Mouse (Mus musculus) kidney, embryonic 15.5 days (tissue): Measurements from ENCODE around the gene Ccr10. TPM values are rescaled to one million over a fixed set of nuclear protein-coding genes. Genes with fewer than 3 reads are reported as not detected.

Experiments used
- ATAC-seq: fragments of 200-750 bp; cut with Nextera tagmentation; replicated peaks from 2 replicates; pipeline ENCODE4 v1.8.0; 2017; ENCODE audit warnings: moderate TSS enrichment; ENCODE audit not compliant: low FRiP score
- H3K27ac ChIP-seq: fragments of 300-500 bp; sonication (generic); 2 replicates; pipeline ENCODE4 v1.5.1; 2015; ENCODE audit warnings: mild to moderate bottlenecking, inconsistent platforms
- H3K27me3 ChIP-seq: fragments of 300-500 bp; sonication (generic); 2 replicates; pipeline ENCODE4 v1.6.1; 2015; ENCODE audit warnings: inconsistent platforms
- H3K36me3 ChIP-seq: fragments of 300-500 bp; sonication (generic); 2 replicates; pipeline ENCODE4 v1.6.1; 2015; ENCODE audit warnings: inconsistent platforms
- H3K4me1 ChIP-seq: fragments of 300-500 bp; sonication (generic); 2 replicates; pipeline ENCODE4 v1.6.1; 2015; ENCODE audit warnings: inconsistent platforms
- H3K4me2 ChIP-seq: fragments of 300-500 bp; sonication (generic); 2 replicates; pipeline ENCODE4 v1.6.1; 2015; ENCODE audit warnings: moderate library complexity, mild to moderate bottlenecking, inconsistent platforms
- H3K4me3 ChIP-seq: fragments of 300-500 bp; sonication (generic); replicated peaks from 2 replicates; pipeline ENCODE4 v1.5.1; 2015; ENCODE audit warnings: mild to moderate bottlenecking, inconsistent platforms
- H3K9ac ChIP-seq: fragments of 300-500 bp; sonication (generic); 2 replicates; pipeline ENCODE4 v1.6.1; 2015; ENCODE audit warnings: mild to moderate bottlenecking, inconsistent platforms
- H3K9me3 ChIP-seq: fragments of 300-500 bp; sonication (generic); replicated peaks from 2 replicates; pipeline ENCODE4 v1.6.1; 2016; ENCODE audit warnings: inconsistent platforms
- WGBS: fragments of 180-500 bp; shearing (Covaris S2); methylation state at CpG from one replicate; pipeline ENCODE4 v1.1.7; 2015; ENCODE audit warnings: mixed read lengths; 5-methylcytosine and 5-hydroxymethylcytosine counted together
- polyA plus RNA-seq: library from polyadenylated mRNA; unstranded; fragments of >200 nt; fragmentation: Nextera tagmentation; extraction: Ambion mirVana; gene quantifications from 2 replicates; pipeline ENCODE4 v1.2.1, GENCODE M21; 2015

The Ccr10 gene
- polyA plus RNA-seq, 1 experiment from 2014 or later: 0.78 TPM

- Histone ChIP-seq H3K9me3 (no peaks in the 10 kb centered on the region), H3K27me3 (0 out of 2 replicates have a peak, but pooled peaks cover 2% of the 10 kb centered on the region), H3K4me1 (peaks cover 35% of the 10 kb centered on the region), H3K36me3 (no peaks in the 10 kb centered on the region), H3K27ac (no peak overlapping the region), H3K4me3 (no peak overlapping the region), H3K4me2 (no peak overlapping the region), H3K9ac (no peak overlapping the region)
- 85% methylated on average over 10 of the region's 10 CpGs for WGBS
- ATAC-seq: no peak
These were observed 32.9 kb downstream of the Ccr10 start for GRCm38 (mm10) chr11:101142215-101142967.

- no peak overlapping the region for H3K4me3 ChIP-seq
- no peaks in the 10 kb centered on the region for H3K36me3 ChIP-seq
- no peak overlapping the region for H3K27ac ChIP-seq
- H3K4me1 ChIP-seq: peaks cover 35% of the 10 kb centered on the region
- 85% methylated on average over 8 of the region's 8 CpGs for WGBS
- no peaks in the 10 kb centered on the region for H3K9me3 ChIP-seq
- no peak overlapping the region for H3K9ac ChIP-seq
- 0 out of 2 replicates have a peak, but pooled peaks cover 2% of the 10 kb centered on the region for H3K27me3 ChIP-seq
- H3K4me2 ChIP-seq: no peak overlapping the region
- ATAC-seq: no peak
These were observed 34.2 kb downstream of the Ccr10 start for GRCm38 (mm10) chr11:101141088-101141487.

GRCm38 (mm10) chr11:101140164-101140819 is 35.0 kb downstream of the Ccr10 start:
- Histone ChIP-seq H3K27me3 (0 out of 2 replicates have a peak, but pooled peaks cover 2% of the 10 kb centered on the region), H3K27ac (0 out of 2 replicates have a peak overlapping the region, but pooled peaks have one; percentile 37), H3K36me3 (no peaks in the 10 kb centered on the region), H3K9me3 (no peaks in the 10 kb centered on the region), H3K4me3 (peak overlapping the region; percentile 26), H3K4me2 (peak overlapping the region; percentile 59), H3K4me1 (peaks cover 35% of the 10 kb centered on the region), H3K9ac (0 out of 2 replicates have a peak overlapping the region, but pooled peaks have one; percentile 11)
- WGBS: 38% methylated on average over 27 of the region's 27 CpGs
- no peak for ATAC-seq

- Histone ChIP-seq H3K4me3 (peak overlapping the region; percentile 25), H3K9ac (0 out of 2 replicates have a peak overlapping the region, but pooled peaks have one; percentile 21), H3K9me3 (no peaks in the 10 kb centered on the region), H3K4me1 (peaks cover 34% of the 10 kb centered on the region), H3K27me3 (0 out of 2 replicates have a peak, but pooled peaks cover 2% of the 10 kb centered on the region), H3K27ac (peak overlapping the region; percentile 71), H3K4me2 (peak overlapping the region; percentile 58), H3K36me3 (no peaks in the 10 kb centered on the region)
- 12% methylated on average over 15 of the region's 15 CpGs for WGBS
- peak; percentile 67 for ATAC-seq
These were observed 36.6 kb downstream of the Ccr10 start for GRCm38 (mm10) chr11:101138536-101139181.

GRCm38 (mm10) chr11:101137000-101137399 is 38.2 kb downstream of the Ccr10 start:
- Histone ChIP-seq H3K27ac (peak overlapping the region; percentile 10; the same call in 1 of the 2 replicates), H3K9ac (no peak overlapping the region), H3K27me3 (0 out of 2 replicates have a peak, but pooled peaks cover 2% of the 10 kb centered on the region), H3K9me3 (no peaks in the 10 kb centered on the region), H3K4me3 (no peak overlapping the region), H3K4me1 (peaks cover 31% of the 10 kb centered on the region), H3K4me2 (no peak overlapping the region), H3K36me3 (no peaks in the 10 kb centered on the region)
- WGBS: 81% methylated on average over 7 of the region's 7 CpGs
- no peak for ATAC-seq

GRCm38 (mm10) chr11:101134217-101134865 is 40.9 kb downstream of the Ccr10 start:
- Histone ChIP-seq H3K27me3 (no peaks in the 10 kb centered on the region), H3K9me3 (no peaks in the 10 kb centered on the region; the same call in 1 of the 2 replicates), H3K4me1 (peaks cover 20% of the 10 kb centered on the region), H3K27ac (no peak overlapping the region), H3K4me3 (no peak overlapping the region), H3K4me2 (no peak overlapping the region), H3K9ac (no peak overlapping the region), H3K36me3 (no peaks in the 10 kb centered on the region)
- no peak for ATAC-seq
- 57% methylated on average over 13 of the region's 13 CpGs for WGBS

GRCm38 (mm10) chr11:101133037-101133436 is 42.2 kb downstream of the Ccr10 start:
- Histone ChIP-seq H3K9me3 (no peaks in the 10 kb centered on the region; the same call in 1 of the 2 replicates), H3K4me2 (no peak overlapping the region), H3K9ac (no peak overlapping the region), H3K27ac (0 out of 2 replicates have a peak overlapping the region, but pooled peaks have one; percentile 5), H3K36me3 (no peaks in the 10 kb centered on the region), H3K4me3 (no peak overlapping the region), H3K4me1 (peaks cover 9% of the 10 kb centered on the region), H3K27me3 (no peaks in the 10 kb centered on the region)
- ATAC-seq: no peak
- WGBS: 52% methylated on average over 12 of the region's 12 CpGs

GRCm38 (mm10) chr11:101131701-101132100 is 43.5 kb downstream of the Ccr10 start:
- no peak overlapping the region for H3K9ac ChIP-seq
- H3K4me2 ChIP-seq: no peak overlapping the region
- peaks cover 3% of the 10 kb centered on the region for H3K36me3 ChIP-seq
- no peak overlapping the region for H3K27ac ChIP-seq
- peaks cover 9% of the 10 kb centered on the region for H3K4me1 ChIP-seq
- H3K4me3 ChIP-seq: no peak overlapping the region
- no peak for ATAC-seq
- no peaks in the 10 kb centered on the region for H3K27me3 ChIP-seq
- no peaks in the 10 kb centered on the region; the same call in 1 of the 2 replicates for H3K9me3 ChIP-seq
- WGBS: 89% methylated on average over 6 of the region's 6 CpGs

- no peak for ATAC-seq
- H3K9me3 ChIP-seq: no peaks in the 10 kb centered on the region; the same call in 1 of the 2 replicates
- H3K27me3 ChIP-seq: no peaks in the 10 kb centered on the region
- H3K36me3 ChIP-seq: peaks cover 8% of the 10 kb centered on the region
- H3K9ac ChIP-seq: no peak overlapping the region
- WGBS: 83% methylated on average over 2 of the region's 2 CpGs
- no peak overlapping the region for H3K27ac ChIP-seq
- peaks cover 9% of the 10 kb centered on the region for H3K4me1 ChIP-seq
- no peak overlapping the region for H3K4me3 ChIP-seq
- H3K4me2 ChIP-seq: no peak overlapping the region
These were observed 44.1 kb downstream of the Ccr10 start for GRCm38 (mm10) chr11:101131187-101131586.

GRCm38 (mm10) chr11:101130056-101130756 is 45.0 kb downstream of the Ccr10 start:
- ATAC-seq: no peak

More at GRCm38 (mm10) chr11:101130056-101130756, 45.0 kb downstream of the Ccr10 start:
- no peak overlapping the region for H3K9ac ChIP-seq
- 38% methylated on average over 18 of the region's 18 CpGs for WGBS
- no peak overlapping the region for H3K4me3 ChIP-seq
- no peaks in the 10 kb centered on the region; the same call in 1 of the 2 replicates for H3K9me3 ChIP-seq
- H3K27ac ChIP-seq: no peak overlapping the region
- no peak overlapping the region for H3K4me2 ChIP-seq
- H3K36me3 ChIP-seq: peaks cover 18% of the 10 kb centered on the region
- no peaks in the 10 kb centered on the region for H3K27me3 ChIP-seq
- peaks cover 9% of the 10 kb centered on the region for H3K4me1 ChIP-seq
